Mouse (Mus musculus) B cell, adult 2 months (primary cell): Measurements from ENCODE around the gene Tgfbr3.

Experiments used
- DNase-seq, 2 experiments: peaks; one replicate each; pipeline ENCODE4 v3.0.0; 2022

Gene Tgfbr3

DNA sequence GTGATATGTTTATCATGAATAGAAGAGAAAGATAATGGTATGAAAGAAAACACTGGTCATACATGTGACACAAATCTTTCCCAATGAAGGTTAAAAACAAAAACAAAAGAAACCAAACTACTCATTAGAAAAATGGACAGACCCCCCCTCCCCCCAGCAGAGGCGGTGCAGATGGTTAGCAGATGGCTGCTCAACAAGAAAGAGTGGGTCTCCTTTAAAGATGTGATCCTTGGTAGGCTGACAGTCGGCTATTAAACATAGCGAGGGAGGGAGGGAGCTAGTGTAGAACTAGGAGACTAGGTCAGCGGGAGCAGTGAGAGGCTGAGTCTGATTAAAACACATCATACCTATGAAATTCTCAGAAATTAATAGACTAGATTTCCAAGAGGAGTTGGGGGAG, 186.5 kb downstream of the Tgfbr3 start:
- DNase-seq: no peak

DNA sequence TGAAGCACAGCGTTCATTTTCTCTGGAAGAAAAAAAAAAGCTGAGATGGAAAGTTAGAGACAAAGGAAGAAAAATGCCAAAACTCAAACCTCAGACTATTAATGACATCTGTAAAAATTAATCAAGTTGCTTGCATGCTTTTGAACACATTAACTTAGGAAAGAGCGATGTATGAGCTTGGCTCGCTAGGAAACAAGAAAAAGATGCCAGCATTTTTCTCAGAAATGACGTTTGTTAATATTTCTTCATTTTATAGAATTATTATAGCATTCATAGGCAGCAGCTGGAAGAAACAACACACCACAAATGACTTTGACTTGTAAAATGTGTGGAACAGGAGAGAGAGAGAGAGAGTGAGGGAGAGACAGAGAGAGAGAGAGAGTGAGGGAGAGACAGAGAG, 187.7 kb downstream of the Tgfbr3 start:
- no peak for DNase-seq

DNA sequence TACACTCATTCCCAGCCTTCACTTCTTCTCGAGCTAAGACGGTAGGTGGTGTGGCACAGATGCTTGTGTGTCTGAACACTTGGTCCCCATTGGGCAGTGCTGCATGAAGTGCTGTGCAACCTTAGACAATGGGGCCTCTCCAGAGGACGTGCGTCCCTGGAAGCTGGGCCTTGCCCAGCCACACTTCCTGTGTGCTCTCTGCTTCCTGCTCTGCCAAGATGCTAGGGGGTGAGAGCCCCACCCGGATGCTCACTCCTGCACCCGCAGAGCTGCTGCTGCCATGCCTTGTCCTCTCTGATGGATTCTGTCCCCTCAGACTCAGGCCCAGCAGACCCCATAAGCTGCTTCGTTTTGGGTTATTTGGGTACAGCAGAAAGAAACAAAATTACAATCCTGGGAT, 188.3 kb downstream of the Tgfbr3 start:
- DNase-seq: no peak

DNA sequence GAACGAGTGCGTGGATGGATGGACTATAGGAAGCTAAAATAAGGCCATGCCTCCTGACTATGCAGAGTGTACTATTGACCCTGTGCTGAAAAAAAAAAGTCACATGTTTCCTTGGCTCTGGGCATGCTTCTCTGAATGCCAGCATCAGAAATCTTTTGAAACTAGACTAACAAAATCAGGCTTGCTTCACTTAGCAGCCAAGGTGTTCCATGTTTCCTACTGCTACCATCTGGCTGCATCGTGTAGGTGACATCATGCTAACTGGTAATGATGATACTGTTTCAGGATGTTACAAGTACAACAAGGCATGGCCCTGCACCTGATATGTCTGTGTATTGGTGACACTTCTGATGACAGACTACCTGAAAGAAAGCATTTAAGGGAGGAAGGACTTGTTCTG, 189.8 kb downstream of the Tgfbr3 start:
- no peak for DNase-seq

DNA sequence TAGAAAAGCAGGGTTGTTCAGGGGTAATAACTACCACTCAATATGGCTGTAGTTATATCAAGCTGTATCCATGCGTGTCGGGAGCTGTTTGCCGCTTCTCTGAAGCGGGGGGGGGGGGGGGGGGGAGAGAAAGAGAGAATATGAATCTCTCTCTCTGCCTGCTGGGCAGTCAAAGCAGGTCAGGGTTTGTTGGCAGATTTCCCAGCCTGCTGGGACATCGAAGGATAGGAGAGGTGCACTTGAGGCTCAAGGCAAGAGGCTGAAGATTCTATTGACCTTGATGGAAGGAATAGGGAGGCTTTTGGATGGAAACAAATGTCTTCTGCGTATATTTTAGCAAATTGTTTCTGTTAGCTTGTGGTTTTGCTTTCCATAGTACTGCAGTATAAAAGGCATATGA, 190.4 kb downstream of the Tgfbr3 start:
- DNase-seq: no peak

DNA sequence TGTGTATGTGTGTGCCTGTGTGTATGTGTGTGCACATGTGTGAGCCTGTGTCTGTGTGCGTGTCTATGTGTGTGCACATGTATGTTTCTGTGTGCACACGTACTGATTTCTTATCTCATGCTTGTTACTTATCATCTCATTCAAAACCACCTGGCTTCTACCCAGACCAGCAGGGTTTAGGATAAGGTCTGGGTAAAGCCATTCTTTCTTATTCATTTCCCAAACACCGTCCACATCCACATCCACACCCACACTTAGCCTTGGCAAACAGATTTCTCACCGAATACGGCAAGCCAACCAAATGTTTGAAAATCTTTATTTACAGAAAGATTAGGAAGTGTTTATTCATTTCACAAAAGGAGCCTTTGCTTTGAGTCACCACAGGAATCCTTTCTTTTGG, 191.4 kb downstream of the Tgfbr3 start:
- no peak for DNase-seq

DNA sequence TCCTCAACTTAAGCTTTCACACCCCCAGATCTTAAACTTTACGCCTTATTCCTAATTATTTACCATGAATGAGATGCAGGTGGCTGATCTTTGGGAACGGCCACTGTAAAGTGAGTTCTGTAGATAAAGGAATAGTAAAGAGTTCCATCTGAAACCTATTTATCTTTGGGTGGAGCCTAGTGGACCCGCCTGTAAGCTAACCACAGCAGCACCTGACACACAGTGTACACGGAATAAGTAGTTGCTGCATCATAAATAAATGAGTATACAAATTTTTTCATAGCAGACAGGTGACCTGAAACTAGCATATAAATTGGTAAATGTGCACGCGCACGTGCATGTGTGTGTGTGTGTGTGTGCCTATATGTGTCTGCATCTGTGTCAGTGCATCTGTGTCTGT, 192.1 kb downstream of the Tgfbr3 start:
- DNase-seq: no peak

DNA sequence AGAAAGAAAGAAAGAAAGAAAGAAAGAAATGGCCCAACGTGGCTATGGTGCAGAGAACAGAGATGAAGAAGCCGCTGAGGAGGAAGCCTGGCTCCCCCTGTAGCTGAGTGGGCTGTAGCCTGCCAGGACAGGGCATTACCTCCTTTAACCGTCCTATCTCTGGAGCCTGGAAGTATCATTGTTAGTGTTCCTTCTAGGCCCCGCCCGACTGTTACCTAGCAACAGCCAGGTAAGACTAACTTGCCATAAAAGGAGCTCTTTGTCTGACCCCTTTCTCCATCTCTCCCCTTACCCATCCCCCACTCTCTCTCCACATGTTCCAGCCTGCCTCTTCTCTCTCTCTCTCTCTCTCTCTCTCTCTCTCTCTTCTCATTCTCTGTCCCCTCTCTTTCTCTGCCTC, 195.2 kb downstream of the Tgfbr3 start:
- no peak for DNase-seq

DNA sequence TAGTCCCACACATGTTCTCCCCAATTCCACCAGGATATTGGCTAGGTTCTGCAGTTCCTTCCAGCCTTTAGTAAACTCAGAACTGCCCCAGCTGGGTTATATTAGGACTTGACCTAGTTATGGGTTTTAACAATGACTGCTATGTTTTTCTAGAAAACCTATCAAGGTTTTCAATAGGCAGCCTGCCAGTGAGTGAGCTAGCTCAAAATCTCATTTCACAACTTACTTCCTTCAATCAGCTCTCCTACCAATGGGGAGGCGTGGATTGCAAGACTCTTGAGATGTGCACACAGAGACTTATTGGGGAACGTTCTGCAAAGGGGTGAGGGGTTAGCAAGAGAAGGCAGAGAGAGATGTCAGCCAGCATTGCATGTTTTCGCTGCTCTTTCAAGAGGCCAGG, 196.2 kb downstream of the Tgfbr3 start:
- no peak for DNase-seq

DNA sequence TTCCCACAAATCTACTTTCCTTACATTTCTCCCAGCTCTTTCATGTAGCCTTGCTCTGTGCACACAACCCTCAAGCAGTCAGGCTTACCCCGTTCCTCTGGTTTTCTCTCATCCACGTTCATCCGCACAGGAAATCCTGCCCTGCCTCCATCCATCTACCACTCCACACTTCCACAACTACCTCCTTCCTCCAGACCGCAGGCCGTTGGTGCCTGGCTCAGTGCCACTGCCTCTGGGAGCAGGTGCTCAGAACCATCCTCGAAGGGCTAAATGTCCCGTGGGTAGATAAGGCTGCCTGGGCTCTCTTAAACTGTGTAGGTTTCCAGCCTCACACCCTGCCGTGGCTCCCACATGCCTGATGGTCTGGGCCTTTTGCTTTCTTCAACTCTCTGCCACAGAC, 197.3 kb downstream of the Tgfbr3 start:
- DNase-seq: no peak

DNA sequence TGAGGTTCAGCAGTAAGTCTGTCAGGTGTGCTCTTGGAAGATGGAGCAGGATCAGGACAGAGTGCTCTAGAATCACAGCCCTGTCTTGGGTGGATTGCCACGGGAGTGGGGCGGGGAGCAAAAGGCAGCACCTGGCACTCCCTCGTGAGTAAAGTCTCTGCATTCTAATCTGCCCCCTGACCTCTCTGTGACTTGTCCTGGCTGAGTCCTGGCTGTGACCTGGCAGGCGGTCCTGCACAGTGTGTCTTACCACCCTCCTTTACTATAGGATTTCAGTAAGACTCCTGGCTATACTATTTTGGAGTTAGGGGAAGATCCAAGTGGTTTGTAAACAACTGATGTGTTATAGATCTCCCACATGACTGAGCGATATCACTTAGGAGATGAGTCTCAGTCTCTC, 199.5 kb downstream of the Tgfbr3 start:
- no peak for DNase-seq

DNA sequence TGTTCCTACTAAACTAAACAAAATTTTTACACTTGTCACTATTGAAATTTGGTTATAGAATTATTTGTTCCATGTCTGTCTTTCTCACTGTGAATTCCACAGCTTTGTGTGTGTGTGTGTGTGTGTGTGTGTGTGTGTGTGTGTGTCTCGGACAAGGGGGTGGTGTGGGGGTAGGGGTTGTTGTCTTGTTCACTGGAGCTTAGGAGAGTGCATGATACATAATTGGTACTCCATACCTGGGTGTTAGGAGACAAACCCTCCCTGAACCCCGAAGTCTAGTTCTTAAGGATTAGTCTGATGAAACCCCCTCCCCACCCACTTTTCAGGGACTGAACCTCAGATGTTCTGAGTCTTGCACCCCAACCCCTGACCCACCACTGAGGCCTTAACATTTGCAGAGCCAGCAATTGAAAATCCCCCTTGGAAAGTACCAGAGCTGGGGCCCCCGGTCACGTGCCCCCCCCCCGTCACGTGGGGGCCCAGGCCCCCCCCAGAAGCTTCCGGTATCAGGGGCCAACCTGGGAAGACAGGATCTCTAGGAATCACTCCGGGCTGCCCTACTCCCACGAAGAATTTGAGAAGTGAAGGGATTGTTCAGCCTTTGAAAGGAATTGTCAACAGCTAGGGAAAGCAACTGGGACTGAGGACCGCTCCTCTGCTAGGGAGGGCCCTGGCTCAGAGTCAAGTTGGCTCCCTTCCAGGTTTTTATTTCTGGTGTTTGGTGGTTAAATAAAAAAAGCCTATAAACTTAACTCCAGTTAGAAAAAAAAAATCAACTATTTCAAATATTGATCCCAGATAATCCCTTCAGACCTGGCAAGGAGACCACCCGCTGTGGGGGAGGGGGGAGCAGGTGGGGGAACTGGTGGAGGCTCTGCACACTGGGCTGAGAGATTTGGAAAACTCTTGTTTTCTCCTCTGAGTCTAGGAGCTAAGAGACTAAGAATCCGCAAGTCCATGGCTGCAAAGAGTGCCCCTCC, 201.3 kb downstream of the Tgfbr3 start:
- peak; percentile 8 to 20 for DNase-seq

DNA sequence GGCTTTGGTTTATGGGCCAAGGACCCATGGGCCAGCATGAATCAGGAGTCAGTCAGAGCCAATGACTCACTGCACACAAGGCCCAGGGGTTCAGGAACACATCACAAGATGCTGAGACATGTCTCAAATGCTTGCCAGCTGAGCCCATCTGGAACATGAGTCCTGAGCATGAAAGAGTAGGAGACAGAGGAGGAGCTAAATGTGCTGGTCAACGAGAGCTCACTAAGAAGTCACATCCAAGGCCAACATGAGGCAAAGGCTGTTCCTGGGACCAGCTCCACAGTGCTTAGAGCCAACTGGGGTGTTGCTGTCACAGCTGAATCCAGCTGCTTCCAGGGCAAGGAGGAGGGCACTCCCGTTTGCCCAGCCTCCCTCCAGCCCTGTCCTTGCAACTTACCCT, 202.1 kb downstream of the Tgfbr3 start:
- no peak for DNase-seq

DNA sequence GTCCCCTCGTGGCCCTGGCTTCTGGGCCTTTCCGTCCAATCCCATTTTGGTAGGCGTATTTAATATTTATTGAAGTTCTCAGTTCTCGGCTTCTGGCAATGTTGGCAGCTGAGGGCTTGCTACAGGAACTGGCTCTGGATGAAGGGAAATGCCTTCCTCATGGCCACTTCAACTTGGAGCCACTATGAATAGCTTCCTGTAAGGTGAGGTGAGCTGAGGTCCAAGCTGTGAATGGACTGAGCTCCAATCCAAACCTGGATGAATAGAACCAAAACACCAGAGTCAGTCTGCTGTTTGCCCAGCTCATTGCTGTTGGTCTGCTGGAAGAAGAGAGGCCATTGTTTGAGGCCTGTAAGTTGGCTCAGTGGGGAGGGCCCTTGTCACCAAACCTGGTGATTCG, 203.3 kb downstream of the Tgfbr3 start:
- DNase-seq: no peak

DNA sequence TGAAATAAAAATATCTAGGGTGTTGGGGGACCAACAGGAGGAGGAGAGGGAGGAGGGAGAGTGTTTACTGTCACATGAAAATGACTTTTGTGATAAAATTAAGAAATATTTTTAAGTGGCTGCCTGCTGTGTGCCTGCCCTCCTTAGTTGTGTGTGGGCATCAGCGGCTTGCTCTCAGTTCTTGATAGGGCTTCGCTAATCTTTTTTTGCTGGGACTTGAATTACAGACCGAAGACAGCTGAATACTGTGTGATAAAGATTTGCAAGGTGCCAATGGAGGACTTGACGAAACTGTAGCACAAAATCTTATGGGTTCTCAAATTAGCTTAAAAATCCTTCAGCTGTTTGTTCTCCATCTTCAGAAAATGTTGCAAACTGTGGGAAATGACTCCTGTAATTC, 205.0 kb downstream of the Tgfbr3 start:
- DNase-seq: no peak

DNA sequence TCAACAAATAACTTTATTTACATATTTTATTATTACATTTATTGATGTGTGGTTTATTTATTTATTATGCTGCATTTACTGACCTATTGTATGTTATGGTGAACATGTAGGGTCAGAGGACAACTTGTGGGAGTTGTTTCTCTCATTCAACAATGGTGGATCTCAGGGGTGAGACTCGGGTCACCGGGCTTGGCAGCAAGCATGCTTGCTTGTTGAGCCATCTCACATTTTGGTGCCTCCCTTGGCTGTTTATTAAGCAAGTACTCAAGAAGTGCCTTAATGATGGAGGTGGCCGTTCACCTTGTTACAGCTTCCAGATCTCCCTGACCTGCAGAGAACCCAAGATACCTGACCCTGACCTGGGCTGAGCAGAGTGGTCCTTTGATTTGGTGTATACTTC, 207.4 kb downstream of the Tgfbr3 start:
- DNase-seq: no peak

DNA sequence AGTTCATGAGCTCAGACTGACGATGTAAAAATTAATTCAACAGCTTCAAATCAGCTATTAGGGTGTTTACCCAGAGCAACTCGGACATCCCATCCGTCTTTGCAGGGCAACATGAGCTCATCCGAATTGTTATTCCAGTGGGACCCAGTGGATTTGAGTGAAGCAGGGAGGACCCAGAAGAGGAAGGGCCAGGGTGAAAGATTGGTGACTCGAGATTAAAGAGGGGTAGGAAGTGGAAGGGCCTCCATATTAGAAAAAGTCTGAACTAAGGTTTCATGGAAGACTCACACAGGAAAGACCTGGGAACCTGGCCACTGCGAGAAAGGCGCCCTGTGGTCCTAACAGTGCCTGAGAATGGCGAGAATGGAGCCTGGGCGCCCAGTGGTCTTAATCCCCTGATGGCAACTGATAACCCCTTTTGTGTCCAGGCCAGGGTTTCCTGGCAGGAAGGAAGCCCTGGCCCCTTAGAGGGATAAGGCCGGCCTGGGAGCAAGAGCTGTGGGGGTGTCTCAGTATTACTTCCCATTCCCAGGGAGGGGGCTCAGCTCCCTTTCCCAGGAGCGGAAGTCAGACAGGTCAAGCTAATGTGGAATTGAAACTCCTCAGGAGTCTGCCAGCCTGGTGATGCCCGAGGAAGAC, 208.3 kb downstream of the Tgfbr3 start:
- no peak for DNase-seq

DNA sequence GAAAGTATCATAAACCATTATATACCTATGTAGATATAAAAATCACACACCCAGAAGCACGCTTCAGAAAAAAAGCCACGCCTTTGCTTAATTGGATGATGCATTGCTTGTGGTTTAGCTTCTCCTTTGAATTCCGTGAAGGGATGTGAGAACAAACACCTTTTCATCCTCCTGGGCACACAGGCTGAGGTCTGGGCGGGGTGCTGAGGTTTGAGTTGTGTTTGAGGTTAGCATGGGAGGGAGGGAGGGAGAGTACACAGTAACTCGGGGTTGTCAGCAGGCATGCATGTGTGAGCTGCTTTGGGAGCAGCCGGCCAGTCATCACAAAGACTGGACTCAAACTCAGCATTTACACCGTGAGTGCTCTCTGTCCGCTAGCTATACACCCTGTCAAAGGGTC, 209.5 kb downstream of the Tgfbr3 start:
- no peak for DNase-seq

DNA sequence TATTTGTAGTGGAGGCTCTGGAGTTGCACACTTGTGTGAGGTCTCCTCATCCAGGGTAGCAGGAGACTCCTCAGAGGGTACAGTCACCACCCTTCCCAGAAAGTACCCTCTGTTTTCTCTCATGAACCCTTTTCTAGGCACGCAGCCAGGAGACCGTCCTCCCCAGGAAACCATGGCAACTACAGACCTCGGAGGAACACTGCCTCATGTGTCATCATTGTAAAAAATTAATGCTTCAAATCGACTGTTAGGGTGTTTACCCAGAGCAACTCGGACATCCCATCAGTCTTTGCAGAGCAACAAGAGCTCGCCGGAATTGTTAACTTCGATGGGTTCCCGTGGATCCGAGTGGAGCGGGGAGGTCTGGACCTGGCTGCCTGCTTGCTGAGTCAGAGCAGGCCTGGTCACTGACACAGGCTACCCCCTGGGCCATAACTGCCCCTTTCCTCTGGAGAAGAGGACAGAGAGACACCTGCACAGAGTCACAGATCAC, 210.2 kb downstream of the Tgfbr3 start:
- no peak for DNase-seq

DNA sequence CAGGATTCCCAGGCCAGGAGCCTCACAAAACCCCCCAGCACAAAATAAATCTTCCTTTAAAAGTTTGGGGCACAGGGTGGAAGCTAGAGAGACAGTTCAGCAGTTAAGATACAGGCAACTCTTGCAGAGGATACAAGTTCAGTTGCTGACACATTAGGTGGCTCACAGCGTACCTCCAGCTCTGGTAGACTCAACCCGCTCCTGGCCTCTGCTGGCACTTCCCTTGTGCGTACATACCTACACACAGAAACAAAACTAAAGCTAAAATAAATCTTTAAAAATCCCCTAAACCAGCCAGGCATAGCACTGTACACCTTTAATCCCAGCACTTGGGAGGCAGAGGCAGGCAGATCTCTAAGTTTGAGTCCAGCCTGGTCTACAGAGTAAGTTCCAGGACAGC, 211.1 kb downstream of the Tgfbr3 start:
- DNase-seq: no peak

DNA sequence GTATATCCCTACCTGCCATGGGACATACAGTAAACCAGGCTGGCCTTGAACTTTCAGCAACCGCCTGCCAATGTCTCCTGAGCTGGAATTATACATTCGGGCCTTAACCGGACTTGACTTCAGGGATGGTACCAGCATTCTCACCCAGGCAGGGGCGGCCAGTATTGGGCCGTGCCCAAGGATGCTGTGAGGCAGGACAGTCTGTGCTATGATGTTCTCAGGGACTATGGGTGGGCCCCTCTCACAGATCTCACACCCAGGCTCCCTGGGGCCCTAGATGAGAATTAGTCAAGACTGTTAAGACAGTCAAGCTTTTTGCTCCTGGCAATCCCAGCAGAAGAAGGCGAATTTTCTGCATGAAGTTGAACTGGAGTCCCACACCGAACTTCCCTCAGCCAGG, 211.5 kb downstream of the Tgfbr3 start:
- no peak for DNase-seq

DNA sequence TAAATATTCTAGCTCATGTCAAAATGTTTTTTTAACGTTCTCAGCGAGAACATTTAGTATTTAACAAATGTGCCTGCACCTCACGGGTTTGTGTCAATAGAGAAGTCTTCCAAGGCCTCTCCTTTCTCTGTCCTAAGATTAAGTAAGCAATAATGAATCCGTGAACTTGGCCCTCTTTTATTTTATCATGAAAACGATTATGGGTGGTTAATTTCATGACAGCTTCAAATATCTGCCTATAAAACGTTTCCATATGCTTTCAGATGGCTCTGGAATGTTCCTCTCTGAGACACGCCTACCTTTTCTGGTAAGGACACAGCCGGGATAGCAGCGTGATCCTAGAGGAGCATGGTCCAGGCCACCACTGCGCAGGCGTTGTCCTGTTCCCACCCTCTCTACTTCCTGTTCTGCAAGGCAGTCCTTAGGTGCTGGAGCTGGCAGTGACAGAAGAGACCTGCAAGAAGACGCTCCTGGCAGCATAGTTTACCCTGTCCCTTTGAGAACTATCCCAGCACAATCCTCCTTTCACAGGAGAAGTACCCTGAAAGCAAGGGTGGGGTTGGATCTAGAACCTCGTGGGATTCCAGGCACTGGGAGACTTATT, 214.3 kb downstream of the Tgfbr3 start:
- no peak for DNase-seq

DNA sequence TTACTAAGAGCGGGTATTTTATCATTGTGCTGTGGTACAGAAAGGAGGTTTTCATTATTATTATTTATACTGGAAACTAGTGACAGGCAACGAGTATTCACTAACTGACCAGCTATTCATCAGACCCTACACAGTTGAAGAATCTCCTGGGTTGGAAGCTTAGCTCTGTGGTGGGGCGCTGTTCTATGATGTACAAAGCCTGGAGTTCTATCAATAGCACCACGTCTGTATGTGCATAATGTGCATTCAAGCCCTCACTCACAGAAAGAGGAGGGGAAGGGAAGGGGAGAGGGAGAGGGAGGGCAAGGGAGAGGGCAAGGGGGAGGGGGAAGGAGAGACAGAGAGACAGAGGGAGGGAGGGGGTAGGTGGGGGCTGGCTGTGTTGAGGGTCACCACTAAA, 215.1 kb downstream of the Tgfbr3 start:
- no peak for DNase-seq

DNA sequence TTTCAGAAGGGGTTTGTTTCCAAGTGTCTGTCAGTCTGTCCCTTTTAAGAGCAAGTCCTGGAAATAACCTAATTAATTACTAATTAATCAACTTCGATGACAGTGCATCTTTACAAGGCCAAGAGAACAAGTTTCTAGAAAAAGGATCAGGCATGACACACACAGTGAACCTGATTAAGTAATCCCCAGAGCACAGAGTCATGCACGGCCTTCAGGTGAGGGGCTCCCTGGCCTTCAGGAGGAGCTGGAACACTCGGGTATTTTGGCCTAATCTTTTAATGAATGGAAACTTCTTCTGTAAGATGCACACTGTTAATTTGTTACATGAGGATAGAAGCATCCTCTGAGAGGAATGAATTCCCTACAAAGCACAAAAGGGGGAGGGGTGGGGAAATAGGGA, 215.9 kb downstream of the Tgfbr3 start:
- no peak for DNase-seq
